Mouse (Mus musculus) neural tube, embryonic 13.5 days (tissue): Measurements from ENCODE around the gene Hoxa9. TPM values are rescaled to one million over a fixed set of nuclear protein-coding genes. Genes with fewer than 3 reads are reported as not detected.

Source experiments
- ATAC-seq: fragments of 200-750 bp; cut with Nextera tagmentation; 2 replicates; pipeline ENCODE4 v1.8.0; 2017; ENCODE audit warnings: low read depth, mild to moderate bottlenecking, moderate TSS enrichment, moderate library complexity
- H3K27ac ChIP-seq: fragments of 300-500 bp; sonication (generic); replicated peaks from 2 replicates; pipeline ENCODE4 v1.5.1; 2015; ENCODE audit warnings: moderate library complexity, mild to moderate bottlenecking, inconsistent platforms
- H3K27me3 ChIP-seq: fragments of 300-500 bp; sonication (generic); 2 replicates; pipeline ENCODE4 v1.6.1; 2015; ENCODE audit warnings: mild to moderate bottlenecking, inconsistent platforms
- H3K36me3 ChIP-seq: fragments of 300-500 bp; sonication (generic); 2 replicates; pipeline ENCODE4 v1.6.1; 2015; ENCODE audit warnings: mild to moderate bottlenecking, inconsistent platforms
- H3K4me1 ChIP-seq: fragments of 300-500 bp; sonication (generic); replicated peaks from 2 replicates; pipeline ENCODE4 v1.6.1; 2015; ENCODE audit warnings: inconsistent platforms
- H3K4me2 ChIP-seq: fragments of 300-500 bp; sonication (generic); 2 replicates; pipeline ENCODE4 v1.6.1; 2015; ENCODE audit warnings: inconsistent platforms, mild to moderate bottlenecking, moderate library complexity
- H3K4me3 ChIP-seq: fragments of 300-500 bp; sonication (generic); 2 replicates; pipeline ENCODE4 v1.5.1; 2015; ENCODE audit warnings: mild to moderate bottlenecking, inconsistent platforms
- H3K9ac ChIP-seq: fragments of 300-500 bp; sonication (generic); 2 replicates; pipeline ENCODE4 v1.6.1; 2015; ENCODE audit warnings: moderate library complexity, mild to moderate bottlenecking, inconsistent platforms
- H3K9me3 ChIP-seq: fragments of 300-500 bp; sonication (generic); 2 replicates; pipeline ENCODE4 v1.6.1; 2016; ENCODE audit warnings: inconsistent platforms
- WGBS: fragments of 180-500 bp; shearing (Covaris S2); methylation state at CpG from one replicate; pipeline ENCODE4 v1.1.7; 2015; 5-methylcytosine and 5-hydroxymethylcytosine counted together
- polyA plus RNA-seq: library from polyadenylated mRNA; unstranded; fragments of >200 nt; fragmentation: Nextera tagmentation; extraction: Ambion mirVana; gene quantifications from 2 replicates; pipeline ENCODE4 v1.2.1, GENCODE M21; 2015

Gene Hoxa9
- polyA plus RNA-seq, 1 experiment from 2014 or later = 130 TPM

DNA sequence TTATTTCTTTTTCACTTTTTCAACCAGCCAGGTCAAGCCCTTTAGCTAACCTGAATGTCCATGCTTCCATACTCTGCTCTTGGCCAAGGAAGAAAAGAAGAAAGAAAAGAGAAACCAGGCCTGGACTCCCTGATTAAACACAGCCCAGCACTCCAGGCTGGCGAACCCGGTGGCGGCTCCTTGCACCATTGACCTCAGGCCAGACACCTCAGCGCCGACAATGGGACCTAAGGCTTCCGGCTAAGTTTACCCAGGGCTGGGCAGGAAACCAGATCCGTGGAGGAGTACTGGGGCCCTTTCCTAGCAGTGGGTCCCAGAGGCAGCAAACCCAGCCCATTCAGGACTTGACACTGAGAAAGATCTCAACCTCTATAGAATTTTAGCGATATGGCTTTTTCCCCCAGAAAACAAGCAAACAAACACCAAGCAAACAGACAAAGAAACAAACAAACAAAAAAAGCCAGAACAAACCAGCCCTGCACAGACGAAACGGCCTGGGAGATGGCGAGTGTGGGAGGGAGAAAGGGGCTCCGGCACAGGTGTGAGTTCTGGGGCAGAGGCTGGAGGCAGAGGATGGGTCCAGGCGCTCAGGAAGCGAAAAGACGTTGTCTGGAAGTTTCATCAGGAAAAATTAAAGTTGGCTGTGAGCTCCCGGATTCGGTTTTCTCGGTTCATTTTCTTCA lies 1.1 kb upstream of the Hoxa9 start:
- Histone ChIP-seq H3K4me1 (peaks cover 35% of the 10 kb centered on the region), H3K9ac (peak overlapping the region; percentile 97), H3K9me3 (no peaks in the 10 kb centered on the region), H3K4me3 (peak overlapping the region; percentile 59), H3K27me3 (peaks cover 30% of the 10 kb centered on the region), H3K4me2 (peak overlapping the region; percentile 97), H3K27ac (peak overlapping the region; percentile 96), H3K36me3 (no peaks in the 10 kb centered on the region)
- 1% methylated on average over 18 of the region's 18 CpGs for WGBS
- no peak for ATAC-seq

DNA sequence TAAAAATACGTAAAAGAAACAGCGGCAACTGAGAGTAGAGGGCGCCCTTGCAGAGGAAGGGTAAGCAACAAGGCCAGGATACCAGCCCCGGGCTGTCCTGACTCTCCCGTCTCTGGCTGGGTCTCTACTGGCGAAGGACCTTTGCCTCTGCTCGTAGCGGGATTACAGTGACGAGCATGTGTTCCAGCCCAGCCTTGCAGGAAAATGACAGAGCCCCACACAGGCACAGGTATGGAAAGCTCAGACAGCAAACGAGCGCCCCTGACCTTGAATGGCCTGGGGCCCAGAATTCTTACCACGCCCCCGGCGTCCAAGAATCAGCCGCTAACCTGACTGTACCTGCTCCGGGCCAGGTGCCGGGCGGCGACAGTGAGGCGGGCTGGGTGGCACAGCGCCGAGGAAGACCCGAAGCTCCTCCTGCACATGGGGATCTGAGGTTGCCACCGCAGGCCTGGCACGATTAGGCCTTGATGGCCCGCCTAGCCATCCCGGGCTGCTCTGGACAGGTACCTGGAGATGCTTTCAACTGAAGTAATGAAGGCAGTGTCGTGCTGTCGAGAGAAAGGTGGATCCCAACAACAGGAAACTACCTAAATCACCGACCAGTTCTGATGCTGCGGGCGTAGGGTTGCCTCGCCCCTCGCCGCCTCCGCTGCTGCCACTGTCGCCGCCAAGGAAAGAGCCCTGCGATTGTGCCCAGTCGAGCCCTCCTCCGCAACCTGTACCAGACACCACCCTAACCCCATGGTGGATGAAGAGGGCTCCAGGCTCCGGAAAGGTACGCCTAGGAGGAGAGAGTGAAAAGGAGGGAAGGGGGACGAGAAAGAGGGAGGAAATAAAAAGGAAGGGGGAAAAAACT lies 1.1 kb downstream of the Hoxa9 start:
- H3K4me1 ChIP-seq = peaks cover 22% of the 10 kb centered on the region
- 1% methylated on average over 44 of the region's 44 CpGs for WGBS
- peaks cover 12% of the 10 kb centered on the region for H3K27me3 ChIP-seq
- peak overlapping the region; percentile 98 for H3K27ac ChIP-seq
- H3K36me3 ChIP-seq = no peaks in the 10 kb centered on the region
- peak overlapping the region; percentile 53 for H3K4me3 ChIP-seq
- peak overlapping the region; percentile 98 for H3K9ac ChIP-seq
- ATAC-seq = no peak
- H3K9me3 ChIP-seq = no peaks in the 10 kb centered on the region
- peak overlapping the region; percentile 97 for H3K4me2 ChIP-seq

DNA sequence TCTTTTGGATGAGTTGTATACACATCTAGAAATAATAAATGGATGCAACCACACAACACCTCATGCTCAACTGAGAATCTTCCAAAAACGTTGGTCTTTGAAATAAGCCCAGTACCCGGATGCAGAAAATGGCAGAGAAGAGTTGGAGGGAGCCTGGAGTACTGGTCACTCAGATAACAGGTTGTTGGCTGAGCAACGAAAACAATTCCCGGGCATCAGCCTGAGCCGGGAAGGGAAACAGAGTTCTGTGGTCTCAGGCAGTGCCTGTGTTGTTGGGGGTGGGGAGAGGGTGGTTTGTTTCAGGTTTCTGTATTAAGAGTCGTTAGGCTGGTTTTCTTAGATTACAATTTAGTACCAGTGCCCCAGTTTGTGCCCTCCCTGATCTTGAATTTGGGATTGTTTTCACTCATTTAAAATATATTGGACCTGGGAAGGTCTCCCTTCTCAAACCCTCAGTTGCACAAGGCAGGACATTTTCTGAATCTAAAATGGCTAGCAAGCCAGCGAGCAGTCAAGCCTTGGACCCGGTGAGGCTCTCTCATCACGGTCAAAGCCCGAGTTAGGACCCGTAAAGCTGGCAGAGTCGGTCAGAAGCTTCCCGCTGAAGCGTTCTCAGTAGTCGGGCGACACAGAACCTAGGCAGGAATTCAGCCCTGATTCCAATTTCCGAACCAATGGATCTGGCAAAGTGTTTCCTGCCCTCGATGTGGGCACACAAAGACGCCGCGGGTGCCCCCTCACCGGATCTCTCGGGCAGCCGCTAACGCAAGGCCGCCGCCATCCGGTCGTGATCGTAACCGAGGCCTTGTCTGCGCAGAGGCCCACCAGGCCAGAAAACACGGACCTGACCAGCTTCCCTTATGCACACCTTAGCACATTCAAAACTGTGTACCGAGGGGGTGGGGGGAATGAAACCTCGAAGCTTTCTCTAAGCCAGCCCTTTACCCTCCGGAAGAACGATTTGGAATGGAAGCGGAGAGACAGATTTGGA lies 2.1 kb downstream of the Hoxa9 start:
- H3K27me3 ChIP-seq = peaks cover 12% of the 10 kb centered on the region
- H3K4me3 ChIP-seq = peak overlapping the region; percentile 53
- H3K4me2 ChIP-seq = peak overlapping the region; percentile 97
- H3K4me1 ChIP-seq = peaks cover 22% of the 10 kb centered on the region
- H3K9ac ChIP-seq = peak overlapping the region; percentile 98
- H3K36me3 ChIP-seq = no peaks in the 10 kb centered on the region
- ATAC-seq = no peak
- WGBS = 1% methylated on average over 38 of the region's 38 CpGs
- no peaks in the 10 kb centered on the region for H3K9me3 ChIP-seq
- H3K27ac ChIP-seq = peak overlapping the region; percentile 98

DNA sequence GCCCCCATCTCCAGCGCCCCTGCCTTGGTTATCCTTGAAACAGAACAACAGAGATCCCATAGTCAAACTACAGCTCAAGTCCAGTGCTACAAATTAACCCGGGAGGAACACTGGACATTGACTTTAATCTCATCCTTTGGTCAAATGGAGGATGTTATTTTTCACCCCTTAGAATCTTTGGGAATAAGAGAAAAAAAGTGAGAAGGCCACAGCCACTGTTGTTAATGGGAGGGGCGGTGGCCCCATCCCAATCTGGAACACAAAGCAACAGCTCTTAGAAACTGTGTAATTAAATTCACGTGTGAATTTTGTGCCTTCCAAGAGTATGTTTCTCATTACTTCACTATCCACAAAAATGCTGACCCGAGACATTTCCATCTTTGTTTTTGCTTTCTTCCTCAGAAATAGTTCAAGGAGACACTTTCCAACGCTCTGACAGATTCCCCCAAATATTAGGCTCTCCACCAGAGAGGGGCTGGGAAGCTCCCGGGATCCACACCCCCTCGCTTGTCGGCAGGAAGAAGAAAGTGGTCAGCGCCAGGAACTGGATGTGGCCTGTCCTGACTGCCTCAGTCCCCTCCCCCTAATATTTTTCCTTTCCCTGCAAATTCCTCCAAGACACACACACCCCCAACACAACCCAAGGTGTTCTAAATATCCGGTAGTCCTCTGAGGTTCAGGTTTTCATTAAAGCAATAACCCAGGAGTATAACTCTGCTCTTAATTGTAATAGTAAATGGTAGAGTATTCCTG lies 3.2 kb downstream of the Hoxa9 start:
- H3K9me3 ChIP-seq = no peaks in the 10 kb centered on the region
- H3K27ac ChIP-seq = peak overlapping the region; percentile 100
- 0 out of 2 replicates have a peak, but pooled peaks cover 2% of the 10 kb centered on the region for H3K27me3 ChIP-seq
- 4% methylated on average over 11 of the region's 11 CpGs for WGBS
- H3K4me3 ChIP-seq = peak overlapping the region; percentile 96
- peaks cover 22% of the 10 kb centered on the region for H3K4me1 ChIP-seq
- peak overlapping the region; percentile 97 for H3K4me2 ChIP-seq
- H3K36me3 ChIP-seq = no peaks in the 10 kb centered on the region
- H3K9ac ChIP-seq = peak overlapping the region; percentile 100
- ATAC-seq = no peak

DNA sequence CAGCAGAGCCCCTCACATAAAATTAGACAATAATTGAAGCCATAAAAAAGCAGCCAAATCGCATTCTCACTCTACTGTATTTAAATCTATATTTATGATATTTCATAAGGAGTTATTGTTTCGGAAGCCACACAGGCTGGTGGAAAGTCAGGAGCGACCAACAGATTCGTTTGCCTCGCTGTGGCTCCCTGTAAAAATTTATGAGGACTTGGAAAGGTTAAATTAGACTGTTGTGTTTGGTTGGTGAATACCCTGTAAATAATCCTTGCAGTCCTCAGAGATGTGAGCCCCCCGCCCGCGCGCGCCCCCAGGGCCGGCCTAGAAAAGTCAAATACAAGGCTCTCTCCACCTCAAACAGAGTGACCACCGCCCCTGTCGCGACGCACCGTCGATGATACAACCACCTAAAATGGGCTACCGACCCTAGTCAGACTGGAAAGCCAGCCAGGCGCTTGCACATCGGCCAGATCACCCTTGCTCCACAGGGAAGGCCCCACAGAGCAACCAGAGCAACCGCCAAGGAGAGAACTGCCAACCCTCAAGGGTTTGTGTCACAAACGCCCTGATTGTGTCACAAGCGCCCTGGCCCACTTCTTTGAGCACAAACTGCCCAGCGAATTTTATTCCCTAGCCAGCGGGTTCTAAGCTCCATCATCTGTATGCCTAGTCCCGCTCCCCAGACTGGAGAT lies 4.2 kb downstream of the Hoxa9 start:
- H3K9me3 ChIP-seq = no peaks in the 10 kb centered on the region
- H3K27ac ChIP-seq = peak overlapping the region; percentile 100
- peak; percentile 15; the same call in 1 of the 2 replicates for ATAC-seq
- peak overlapping the region; percentile 96 for H3K4me3 ChIP-seq
- peak overlapping the region; percentile 97 for H3K4me2 ChIP-seq
- H3K9ac ChIP-seq = peak overlapping the region; percentile 100
- H3K36me3 ChIP-seq = no peaks in the 10 kb centered on the region
- H3K27me3 ChIP-seq = no peaks in the 10 kb centered on the region
- peaks cover 30% of the 10 kb centered on the region for H3K4me1 ChIP-seq
- WGBS = 4% methylated on average over 26 of the region's 26 CpGs

DNA sequence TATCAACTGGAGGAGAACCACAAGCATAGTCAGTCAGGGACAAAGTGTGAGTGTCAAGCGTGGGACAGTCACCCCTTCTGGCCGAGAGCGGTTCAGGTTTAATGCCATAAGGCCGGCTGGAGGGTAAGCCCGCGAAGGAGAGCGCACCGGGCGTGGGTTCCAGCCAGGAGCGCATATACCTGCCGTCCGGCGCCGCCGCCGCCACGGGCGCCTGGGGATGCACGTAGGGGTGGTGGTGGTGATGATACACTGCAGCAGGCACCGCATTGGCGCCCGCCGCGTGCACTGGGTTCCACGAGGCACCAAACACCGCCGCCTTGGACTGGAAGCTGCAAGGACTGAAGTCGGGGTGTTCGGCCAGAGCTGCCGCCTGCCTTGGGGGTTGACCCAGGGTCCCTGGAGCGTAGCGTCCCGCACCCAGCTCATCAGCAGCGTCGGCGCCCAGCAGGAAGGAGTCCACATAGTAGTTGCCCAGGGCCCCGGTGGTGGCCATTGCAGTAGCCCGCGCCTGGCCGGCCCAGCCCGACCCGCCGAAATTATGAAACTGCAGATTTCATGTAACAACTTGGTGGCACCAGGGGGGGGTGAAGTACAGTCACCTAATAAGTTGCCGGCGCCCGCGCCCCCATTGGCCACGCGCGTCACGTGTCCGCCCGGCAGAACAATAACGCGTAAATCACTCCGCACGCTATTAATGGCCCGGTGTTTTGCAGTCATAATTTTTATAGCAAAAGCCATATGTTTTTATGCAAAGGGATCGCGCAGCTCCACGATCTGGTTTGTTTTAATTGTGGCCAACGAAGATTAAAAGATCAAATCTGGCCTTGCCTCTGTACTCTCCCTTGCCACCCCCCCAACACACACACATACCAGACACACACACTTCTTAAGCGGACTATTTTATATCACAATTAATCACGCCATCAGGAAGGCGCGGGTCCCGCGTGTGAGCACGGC lies 5.0 kb downstream of the Hoxa9 start:
- Histone ChIP-seq H3K4me2 (peak overlapping the region; percentile 97), H3K36me3 (no peaks in the 10 kb centered on the region), H3K4me3 (peak overlapping the region; percentile 96), H3K9me3 (no peaks in the 10 kb centered on the region), H3K27me3 (no peaks in the 10 kb centered on the region), H3K4me1 (peaks cover 35% of the 10 kb centered on the region), H3K9ac (peak overlapping the region; percentile 100), H3K27ac (peak overlapping the region; percentile 100)
- ATAC-seq = peak; percentile 57
- WGBS = under 1% methylated on average over 69 of the region's 69 CpGs

DNA sequence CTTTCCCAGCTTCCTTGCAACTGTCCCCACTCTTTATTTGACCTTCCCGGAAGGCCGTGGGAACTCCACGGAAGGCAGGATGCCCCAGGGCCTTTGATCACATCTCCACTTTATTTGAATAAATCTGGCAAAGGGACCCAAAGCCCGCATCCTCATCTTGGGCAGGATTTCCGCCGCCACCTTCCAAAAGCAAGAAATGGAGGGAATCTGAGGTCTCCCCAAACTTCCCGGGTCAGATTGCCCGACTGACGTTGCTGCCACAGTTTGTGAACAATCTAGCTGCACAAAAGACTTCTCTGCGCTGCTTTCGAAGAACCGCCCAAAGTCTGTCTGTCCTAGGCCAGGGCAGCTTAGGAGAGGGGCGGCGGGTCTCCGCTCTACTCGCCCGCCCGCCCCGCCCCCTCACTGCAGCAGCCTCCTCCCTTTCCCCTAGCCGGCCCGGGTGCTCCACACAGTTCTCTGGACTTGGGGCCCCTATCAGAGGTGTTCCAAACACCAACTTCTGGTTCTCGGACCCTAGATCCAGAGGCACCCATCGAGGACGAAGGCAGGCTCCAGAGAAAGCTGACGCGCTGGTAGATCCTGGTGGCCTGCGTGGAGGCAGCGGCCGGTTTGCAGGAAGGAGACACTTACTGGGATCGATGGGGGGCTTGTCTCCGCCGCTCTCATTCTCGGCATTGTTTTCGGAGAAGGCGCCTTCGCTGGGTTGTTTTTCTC lies 5.8 kb downstream of the Hoxa9 start:
- no peaks in the 10 kb centered on the region for H3K27me3 ChIP-seq
- H3K4me3 ChIP-seq = peak overlapping the region; percentile 96
- peak overlapping the region; percentile 100 for H3K27ac ChIP-seq
- no peaks in the 10 kb centered on the region for H3K36me3 ChIP-seq
- ATAC-seq = no peak
- WGBS = under 1% methylated on average over 36 of the region's 36 CpGs
- H3K4me1 ChIP-seq = peaks cover 42% of the 10 kb centered on the region
- no peaks in the 10 kb centered on the region for H3K9me3 ChIP-seq
- H3K4me2 ChIP-seq = peak overlapping the region; percentile 97
- peak overlapping the region; percentile 100 for H3K9ac ChIP-seq

DNA sequence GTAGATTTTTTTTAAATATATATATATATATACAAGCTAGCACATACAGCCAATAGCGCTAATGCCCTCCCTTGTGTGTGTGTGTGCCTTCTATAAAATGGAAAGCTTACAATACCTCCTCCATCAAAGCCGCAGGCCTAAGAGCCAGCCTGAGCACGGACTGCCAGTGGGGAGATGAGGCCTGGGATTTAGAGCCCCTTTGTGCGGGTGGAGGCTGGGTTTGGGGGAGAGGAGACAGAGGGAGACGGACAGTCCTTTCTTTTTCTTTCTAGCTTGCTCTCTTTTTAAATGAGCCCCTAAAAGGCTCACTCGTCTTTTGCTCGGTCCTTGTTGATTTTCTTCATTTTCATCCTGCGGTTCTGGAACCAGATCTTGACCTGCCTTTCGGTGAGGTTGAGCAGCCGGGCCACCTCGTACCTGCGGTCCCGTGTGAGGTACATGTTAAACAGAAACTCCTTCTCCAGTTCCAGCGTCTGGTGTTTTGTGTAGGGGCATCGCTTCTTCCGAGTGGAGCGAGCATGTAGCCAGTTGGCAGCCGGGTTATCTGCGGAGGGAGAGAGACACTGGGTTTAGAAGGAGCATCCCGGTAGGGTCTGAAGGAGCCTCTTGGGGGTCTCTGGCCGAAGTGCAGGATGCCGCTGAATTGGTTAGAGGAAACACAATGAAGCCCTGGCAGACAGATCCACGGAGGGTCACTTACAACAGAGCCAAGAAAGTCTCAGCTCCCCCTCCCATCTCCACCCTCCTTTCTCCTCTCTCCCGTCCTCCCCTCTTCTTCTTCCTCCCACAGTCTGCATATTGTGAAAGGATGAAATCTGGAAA lies 6.7 kb downstream of the Hoxa9 start:
- H3K4me2 ChIP-seq = peak overlapping the region; percentile 97
- H3K27me3 ChIP-seq = no peaks in the 10 kb centered on the region
- H3K27ac ChIP-seq = peak overlapping the region; percentile 100
- H3K9ac ChIP-seq = peak overlapping the region; percentile 100
- 1% methylated on average over 24 of the region's 24 CpGs for WGBS
- H3K9me3 ChIP-seq = no peaks in the 10 kb centered on the region
- H3K4me3 ChIP-seq = peak overlapping the region; percentile 96
- H3K4me1 ChIP-seq = peaks cover 51% of the 10 kb centered on the region
- H3K36me3 ChIP-seq = no peaks in the 10 kb centered on the region
- ATAC-seq = no peak

DNA sequence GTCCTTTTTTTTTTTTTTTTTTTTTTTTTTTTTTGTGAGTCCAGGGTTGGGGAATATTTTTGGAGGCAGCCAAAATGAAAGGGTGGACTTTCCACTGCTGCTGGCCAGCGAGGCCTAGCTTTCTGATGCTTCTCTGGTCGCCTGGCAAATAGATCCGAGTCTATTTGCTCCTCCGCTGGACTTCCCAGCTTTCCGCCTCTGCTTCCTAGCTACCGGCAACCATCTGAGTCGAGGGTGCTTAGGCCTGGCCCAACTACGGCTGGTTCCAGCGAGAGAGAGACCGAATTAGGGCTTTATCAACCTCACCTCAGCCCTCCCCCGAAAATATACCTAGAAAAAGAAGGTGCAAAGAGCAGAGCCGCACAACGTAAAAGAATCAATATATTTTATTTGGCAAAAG lies 8.2 kb downstream of the Hoxa9 start:
- H3K4me3 ChIP-seq = peak overlapping the region; percentile 96
- H3K4me2 ChIP-seq = peak overlapping the region; percentile 97
- H3K36me3 ChIP-seq = no peaks in the 10 kb centered on the region
- H3K4me1 ChIP-seq = peaks cover 57% of the 10 kb centered on the region
- ATAC-seq = no peak
- peak overlapping the region; percentile 100 for H3K9ac ChIP-seq
- no peaks in the 10 kb centered on the region for H3K27me3 ChIP-seq
- 7% methylated on average over 13 of the region's 13 CpGs for WGBS
- H3K9me3 ChIP-seq = no peaks in the 10 kb centered on the region
- H3K27ac ChIP-seq = peak overlapping the region; percentile 100
